Mouse (Mus musculus) bone marrow, adult 2 months (tissue): ENCODE measurements around the gene Mib2.

Source experiments
- CTCF ChIP-seq: fragments of 200-500 bp; IDR thresholded peaks from 2 replicates; pipeline ENCODE4 v1.5.1; 2011; ENCODE audit warnings: low read length, control low read depth; ENCODE audit not compliant: control insufficient read depth, insufficient read depth
- POLR2A ChIP-seq: fragments of 200-500 bp; IDR thresholded peaks from 2 replicates; pipeline ENCODE4 v1.6.1; 2011; ENCODE audit warnings: low read depth, mild to moderate bottlenecking, control low read depth, low read length, borderline replicate concordance; ENCODE audit not compliant: control insufficient read depth

GRCm38 (mm10) chr4:155660641-155661040, 8.4 kb downstream of the Mib2 start:
- TF ChIP-seq CTCF (no peak), POLR2A (no peak)
